Mouse (Mus musculus): Measurements from ENCODE around the gene Cobl.

The Cobl gene

GRCm38 (mm10) chr11:12381096-12381495 lies 83.7 kb downstream of the Cobl start:
- no peak for DNase-seq

- no peak for DNase-seq
Measured at GRCm38 (mm10) chr11:12376628-12377027, 88.1 kb downstream of the Cobl start.

DNA sequence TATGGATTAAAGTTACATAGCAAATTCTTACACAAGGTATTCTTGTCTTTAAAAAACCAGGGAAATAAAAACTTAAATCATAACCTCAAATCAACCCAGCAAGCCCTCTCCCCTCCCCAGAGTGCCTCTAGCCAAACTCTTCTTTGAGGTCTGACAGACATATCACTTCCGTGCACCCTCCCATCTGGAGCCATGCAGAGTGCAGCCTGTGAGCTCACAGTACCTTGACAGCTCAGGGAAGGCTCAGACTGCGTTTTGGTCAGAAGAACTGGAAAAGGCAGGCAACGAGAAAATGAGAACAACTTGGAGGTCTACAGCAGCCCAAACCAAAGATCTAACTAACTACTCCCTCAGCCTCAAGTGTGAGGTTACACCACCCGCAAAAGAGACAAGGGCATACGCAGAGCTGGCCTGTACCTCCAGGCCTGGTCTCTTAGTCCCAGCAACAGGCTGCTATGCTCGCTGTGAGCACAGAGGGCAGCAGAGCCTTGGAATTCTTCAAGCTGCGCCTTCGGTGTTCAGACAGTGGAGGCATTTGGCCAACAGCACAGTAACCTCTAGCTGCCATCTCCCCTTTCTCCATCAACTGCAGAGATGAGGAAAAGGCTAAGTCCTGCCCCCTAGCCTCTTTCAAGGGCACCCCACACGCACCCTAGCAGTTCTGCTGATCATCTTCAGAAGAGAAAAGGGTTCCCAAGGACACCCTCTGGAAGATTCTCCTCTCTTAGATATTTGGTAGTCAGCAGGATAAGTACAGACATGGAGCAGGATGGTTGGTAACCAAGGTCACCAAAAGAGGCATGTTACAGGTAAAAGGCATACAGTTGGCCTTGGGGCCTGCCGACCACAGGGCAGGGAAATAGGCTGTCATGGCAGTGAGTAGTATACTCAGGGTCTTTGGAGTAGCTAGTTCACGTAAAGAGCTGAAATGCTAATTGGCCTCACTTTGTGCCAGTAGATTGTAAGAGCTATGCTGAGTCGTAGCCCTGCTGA lies 91.4 kb downstream of the Cobl start:
- DNase-seq: peak; percentile 87

DNA sequence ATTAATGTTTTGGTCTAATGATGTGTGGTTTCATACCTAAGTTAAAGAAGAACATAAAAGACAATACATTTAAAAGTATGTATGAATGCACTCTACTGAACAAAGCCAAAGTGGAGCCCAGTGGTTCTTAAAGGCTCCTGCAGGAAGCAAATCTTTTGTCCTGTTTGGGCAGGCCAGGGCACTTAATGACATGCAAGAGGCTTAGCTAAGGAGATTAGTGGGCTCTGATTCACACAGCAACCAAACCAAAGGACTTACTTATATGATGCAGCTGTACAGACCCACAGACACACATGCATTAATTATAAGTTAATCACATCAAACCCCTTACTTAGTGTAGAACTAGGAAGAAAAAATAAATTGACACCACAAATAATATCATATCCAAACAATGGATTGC lies 93.8 kb downstream of the Cobl start:
- DNase-seq: no peak

- DNase-seq: no peak
Measured at GRCm38 (mm10) chr11:12367426-12368178, 97.2 kb downstream of the Cobl start.

- peak; percentile 66 for DNase-seq
Measured at GRCm38 (mm10) chr11:12359336-12360000, 105.3 kb downstream of the Cobl start.

- DNase-seq: no peak
Measured at GRCm38 (mm10) chr11:12358602-12359001, 106.2 kb downstream of the Cobl start.

DNA sequence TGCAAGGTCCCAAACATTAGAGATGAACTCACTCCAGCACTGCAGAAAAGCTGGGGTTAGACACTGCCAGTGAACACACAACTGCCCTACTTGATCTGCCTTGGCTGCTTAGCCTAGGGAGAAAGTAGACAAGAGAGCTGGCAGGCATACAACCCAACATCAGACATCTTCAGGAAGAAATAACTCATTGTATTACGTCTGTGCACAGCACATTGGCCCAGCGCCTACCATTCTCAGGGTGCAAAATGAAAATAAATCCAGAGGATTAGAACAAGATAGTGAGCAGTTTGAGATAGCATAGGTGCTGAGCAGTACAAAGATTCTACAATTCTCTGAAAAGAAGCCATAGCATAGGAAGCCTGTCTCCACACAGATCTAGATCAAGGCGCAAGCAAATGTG lies 109.1 kb downstream of the Cobl start:
- peak; percentile 55 for DNase-seq

DNA sequence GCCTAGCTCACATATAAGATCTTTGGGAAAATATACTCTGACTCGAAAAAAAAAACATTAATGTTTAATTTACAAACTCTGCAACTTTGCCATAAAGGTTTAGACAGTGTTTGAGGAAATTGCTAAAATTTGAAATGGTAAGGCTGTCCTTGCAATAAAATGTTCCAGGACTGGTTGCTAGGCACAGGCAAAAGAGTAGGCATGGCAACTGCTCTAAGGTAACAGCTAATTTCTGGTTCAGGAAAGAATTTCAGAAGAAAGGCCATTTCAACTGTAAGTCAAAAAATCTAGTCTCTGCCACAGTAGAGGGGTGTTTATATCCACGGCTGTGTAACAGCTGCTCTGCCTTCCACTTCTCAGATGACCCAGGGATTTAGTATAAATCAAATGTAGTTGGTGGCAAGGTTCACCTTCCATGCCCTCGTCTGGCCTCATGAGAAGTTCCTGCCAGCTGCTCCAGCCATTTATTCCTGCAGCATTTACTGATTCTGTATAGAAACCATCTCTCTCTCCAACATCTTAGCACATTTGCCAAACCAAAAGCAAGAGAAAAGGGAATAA lies 113.7 kb downstream of the Cobl start:
- no peak for DNase-seq

- DNase-seq: no peak
Measured at GRCm38 (mm10) chr11:12350086-12350485, 114.7 kb downstream of the Cobl start.

- DNase-seq: no peak
Measured at GRCm38 (mm10) chr11:12346486-12346885, 118.3 kb downstream of the Cobl start.

DNA sequence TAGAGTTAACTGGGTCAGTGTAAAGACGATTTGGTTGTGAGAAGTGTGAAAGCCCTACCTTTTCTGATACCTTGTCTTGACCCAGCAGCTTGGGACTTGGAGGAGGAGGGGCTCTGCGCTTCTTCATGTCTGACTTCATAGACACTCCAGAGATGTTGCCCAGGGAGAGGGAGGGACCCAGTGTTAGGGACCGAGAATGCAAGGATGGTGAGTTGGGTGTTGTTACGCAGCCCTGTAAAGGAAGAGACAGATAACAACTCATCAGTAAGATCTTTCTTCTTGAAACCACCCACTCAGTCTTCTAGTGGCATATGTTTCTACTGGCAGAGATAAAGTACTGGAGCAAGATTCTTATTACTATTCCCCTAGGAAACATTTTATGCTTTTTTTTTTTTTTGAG lies 121.1 kb downstream of the Cobl start:
- DNase-seq: no peak

DNA sequence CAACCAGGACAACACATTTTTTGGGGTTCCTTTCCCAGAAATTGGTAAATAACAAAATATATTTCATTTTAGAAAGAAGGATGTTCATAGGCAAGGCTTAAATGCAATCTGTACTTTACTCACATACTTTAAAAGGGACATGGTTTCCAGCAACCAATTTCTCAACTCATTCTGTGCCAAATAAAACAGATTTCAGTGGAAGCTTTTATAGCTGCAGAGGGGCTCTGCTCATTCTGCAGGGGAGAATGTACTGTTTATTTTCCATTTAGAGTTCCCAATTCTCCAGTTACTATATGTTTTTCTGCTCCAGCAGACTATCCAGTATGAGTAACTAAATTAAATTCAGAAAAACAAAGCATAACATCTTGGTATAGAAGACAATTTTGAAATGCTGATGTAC lies 124.1 kb downstream of the Cobl start:
- DNase-seq: no peak

- DNase-seq: peak; percentile 77
Measured at GRCm38 (mm10) chr11:12336145-12336544, 128.6 kb downstream of the Cobl start.

GRCm38 (mm10) chr11:12331997-12332396 lies 132.8 kb downstream of the Cobl start:
- DNase-seq: peak; percentile 67

- DNase-seq: no peak
Measured at GRCm38 (mm10) chr11:12321445-12321844, 143.3 kb downstream of the Cobl start.

DNA sequence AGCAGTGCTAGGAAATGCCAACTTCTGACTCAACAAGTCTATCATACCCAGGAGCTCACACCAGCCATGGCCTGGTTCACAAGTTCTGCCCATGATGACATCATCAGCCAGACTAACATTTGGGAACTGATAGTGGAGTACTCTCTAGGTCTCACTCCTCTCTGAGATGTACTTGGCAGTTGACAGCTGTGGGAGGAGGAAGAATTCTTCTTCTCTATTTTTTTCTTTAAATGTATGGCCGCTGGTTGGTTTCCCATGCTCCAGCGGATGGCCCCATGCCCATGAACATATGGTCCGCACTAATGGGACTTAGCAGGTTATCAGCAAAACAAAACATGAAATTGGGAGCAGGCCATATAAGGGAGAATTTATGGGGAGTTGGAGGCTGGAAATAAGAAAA lies 145.4 kb downstream of the Cobl start:
- DNase-seq: no peak

DNA sequence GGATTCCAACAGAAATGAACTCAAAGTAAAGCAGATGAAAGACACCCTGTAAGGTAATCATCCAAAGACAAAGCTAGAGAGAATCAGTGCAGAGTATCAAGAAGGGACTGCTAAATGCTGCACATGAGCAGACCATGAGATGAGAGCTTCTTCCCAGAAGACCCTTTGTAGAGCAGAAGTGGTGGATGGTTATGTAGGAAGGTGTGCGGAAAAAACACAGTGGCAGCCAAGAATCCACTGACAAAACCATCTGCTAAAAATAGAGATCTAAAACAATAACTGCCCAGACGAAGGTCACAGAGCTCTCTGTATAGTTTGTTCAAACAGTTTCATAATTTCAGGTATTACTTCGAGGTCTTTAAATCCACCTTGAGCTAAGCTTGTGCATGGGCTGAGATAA lies 149.1 kb downstream of the Cobl start:
- DNase-seq: no peak

DNA sequence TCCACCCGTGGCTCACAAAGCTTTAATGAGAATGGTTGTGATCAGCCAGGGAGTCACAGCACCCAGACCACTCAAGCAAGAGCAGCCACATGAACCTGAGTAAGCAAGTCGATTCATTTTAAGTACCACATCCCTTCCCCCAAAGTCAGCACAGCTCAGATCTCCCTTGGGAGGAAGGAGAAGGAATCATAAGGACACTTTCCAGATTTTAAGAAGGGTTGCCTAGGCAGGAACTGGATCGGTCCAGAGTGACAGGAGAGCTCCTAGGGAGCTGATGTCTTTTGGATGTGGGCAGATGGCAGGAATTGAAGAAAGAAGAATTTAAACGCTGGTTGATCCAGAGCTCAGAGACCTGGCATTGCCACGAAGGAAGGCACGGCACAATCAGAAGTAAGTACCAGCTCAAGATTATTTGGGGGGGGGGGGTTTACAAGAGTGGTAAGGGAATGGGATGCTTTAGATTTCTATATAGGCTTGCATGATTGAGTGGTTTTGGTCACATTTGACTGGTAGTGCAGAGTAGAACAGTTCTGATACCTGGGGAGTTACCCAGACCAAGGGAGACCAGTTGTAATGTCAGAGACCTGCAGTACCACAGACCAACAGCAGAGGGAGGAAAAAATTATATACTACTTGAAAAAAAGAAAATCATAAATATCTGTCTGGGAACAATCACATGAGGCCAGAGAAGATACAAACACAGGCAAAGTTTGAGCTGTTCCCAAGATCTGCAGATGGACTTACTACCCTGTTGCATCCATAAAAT lies 150.3 kb downstream of the Cobl start:
- DNase-seq: peak; percentile 61

GRCm38 (mm10) chr11:12311419-12311818 lies 153.3 kb downstream of the Cobl start:
- no peak for DNase-seq

DNA sequence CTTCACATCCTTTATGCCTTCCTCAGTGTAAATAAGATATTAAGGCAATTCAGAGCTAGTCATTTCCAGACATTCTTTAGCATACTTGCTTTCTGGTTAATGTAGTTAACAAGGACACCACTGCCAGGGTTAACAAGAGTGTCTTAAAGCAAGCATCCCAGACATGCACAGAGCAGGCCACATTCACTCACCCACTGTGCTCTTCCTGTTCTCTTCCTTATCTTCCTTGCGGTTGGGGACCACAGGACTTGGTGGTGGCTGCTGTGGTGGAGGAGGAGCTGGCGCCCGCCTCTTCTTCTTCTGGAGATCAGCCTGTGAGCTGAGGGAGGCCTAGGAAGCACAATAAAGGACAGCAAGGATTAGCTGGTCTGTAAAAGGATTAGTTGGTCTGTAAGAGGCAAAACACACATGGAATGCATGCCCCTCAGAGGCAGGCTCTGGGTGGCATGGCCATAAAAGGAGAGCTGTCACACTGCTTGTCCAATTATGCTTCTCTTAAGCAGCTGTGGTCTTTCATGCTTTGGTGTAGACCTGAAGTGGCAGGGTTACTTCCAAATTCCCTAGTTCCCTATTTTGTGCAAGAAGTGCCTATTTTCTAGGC lies 155.2 kb downstream of the Cobl start:
- DNase-seq: no peak

GRCm38 (mm10) chr11:12304879-12305278 lies 159.9 kb downstream of the Cobl start:
- no peak for DNase-seq
